Mouse (Mus musculus) embryonic facial prominence, embryonic 11.5 days (tissue): ENCODE data around the gene Atp2b2. TPM values are rescaled to one million over a fixed set of nuclear protein-coding genes. Genes with fewer than 3 reads are reported as not detected.

Experiments
- ATAC-seq: fragments of 200-750 bp; cut with Nextera tagmentation; replicated peaks from 2 replicates; pipeline ENCODE4 v1.8.0; 2017; ENCODE audit warnings: low read depth; ENCODE audit not compliant: insufficient number of reproducible peaks, low FRiP score, low TSS enrichment
- DNase-seq: peaks from one replicate; pipeline ENCODE4 v3.0.0-alpha.2; 2015; ENCODE audit warnings: low spot score
- H3K27ac ChIP-seq: fragments of 300-500 bp; sonication (generic); replicated peaks from 2 replicates; pipeline ENCODE4 v1.5.1; 2014; ENCODE audit warnings: mild to moderate bottlenecking, low read depth, low read length, control low read depth
- H3K27me3 ChIP-seq: fragments of 300-500 bp; sonication (generic); 2 replicates; pipeline ENCODE4 v1.6.1; 2014; ENCODE audit warnings: mild to moderate bottlenecking, low read length, moderate library complexity, mixed read lengths; ENCODE audit not compliant: control insufficient read depth, insufficient read depth
- H3K36me3 ChIP-seq: fragments of 300-500 bp; sonication (generic); replicated peaks from 2 replicates; pipeline ENCODE4 v1.6.1; 2014; ENCODE audit warnings: low read depth, mild to moderate bottlenecking, low read length, moderate library complexity, mixed read lengths; ENCODE audit not compliant: control insufficient read depth, insufficient read depth
- H3K4me1 ChIP-seq: fragments of 300-500 bp; sonication (generic); 2 replicates; pipeline ENCODE4 v1.6.1; 2014; ENCODE audit warnings: low read length, mixed read lengths; ENCODE audit not compliant: control insufficient read depth, insufficient read depth
- H3K4me2 ChIP-seq: fragments of 300-500 bp; sonication (generic); 2 replicates; pipeline ENCODE4 v1.6.1; 2014; ENCODE audit warnings: low read depth, mild to moderate bottlenecking, control low read depth, low read length, moderate library complexity
- H3K4me3 ChIP-seq: fragments of 300-500 bp; sonication (generic); 2 replicates; pipeline ENCODE4 v1.5.1; 2014; ENCODE audit warnings: low read depth, low read length, control low read depth
- H3K9ac ChIP-seq: fragments of 300-500 bp; sonication (generic); replicated peaks from 2 replicates; pipeline ENCODE4 v1.6.1; 2014; ENCODE audit warnings: mild to moderate bottlenecking, control low read depth, low read length
- H3K9me3 ChIP-seq: fragments of 300-500 bp; sonication (generic); replicated peaks from 2 replicates; pipeline ENCODE4 v1.6.1; 2016; ENCODE audit warnings: mild to moderate bottlenecking, low read length, inconsistent platforms, mixed read lengths; ENCODE audit not compliant: control insufficient read depth
- WGBS: fragments of 180-500 bp; shearing (Covaris S2); extraction: QIAGEN DNeasy Blood & Tissue Kit; methylation state at CpG from one replicate; pipeline ENCODE4 v1.1.7; 2014; 5-methylcytosine and 5-hydroxymethylcytosine counted together
- polyA plus RNA-seq: library from polyadenylated mRNA; unstranded; fragments of >200 nt; fragmentation: Nextera tagmentation; extraction: Ambion mirVana; gene quantifications from 2 replicates; pipeline ENCODE4 v1.2.1, GENCODE M21; 2014

The Atp2b2 gene
- polyA plus RNA-seq, 1 experiment from 2014 or later: 0.95 TPM

- DNase-seq: no peak
Observed at GRCm38 (mm10) chr6:114011976-114012375, 30.4 kb downstream of the Atp2b2 start.

GRCm38 (mm10) chr6:114003796-114004195 is 38.6 kb downstream of the Atp2b2 start:
- no peaks in the 10 kb centered on the region for H3K27me3 ChIP-seq
- H3K4me3 ChIP-seq: no peak overlapping the region
- DNase-seq: no peak
- H3K4me2 ChIP-seq: no peak overlapping the region
- no peak for ATAC-seq
- no peaks in the 10 kb centered on the region for H3K9me3 ChIP-seq
- no peaks in the 10 kb centered on the region for H3K4me1 ChIP-seq
- no peak overlapping the region for H3K27ac ChIP-seq
- no peak overlapping the region for H3K9ac ChIP-seq
- 74% methylated on average over 3 of the region's 3 CpGs for WGBS
- no peaks in the 10 kb centered on the region for H3K36me3 ChIP-seq

More at GRCm38 (mm10) chr6:114011976-114012375, 30.4 kb downstream of the Atp2b2 start:
- ATAC-seq: no peak
- Histone ChIP-seq H3K4me2 (no peak overlapping the region), H3K27me3 (no peaks in the 10 kb centered on the region), H3K27ac (no peak overlapping the region), H3K4me3 (no peak overlapping the region), H3K4me1 (no peaks in the 10 kb centered on the region; the same call in 1 of the 2 replicates), H3K9me3 (no peaks in the 10 kb centered on the region), H3K9ac (no peak overlapping the region), H3K36me3 (no peaks in the 10 kb centered on the region)
- WGBS: 76% methylated on average over 6 of the region's 6 CpGs

GRCm38 (mm10) chr6:114000928-114001327 is 41.5 kb downstream of the Atp2b2 start:
- Histone ChIP-seq H3K36me3 (no peaks in the 10 kb centered on the region), H3K27me3 (no peaks in the 10 kb centered on the region), H3K4me2 (no peak overlapping the region), H3K27ac (no peak overlapping the region), H3K9ac (no peak overlapping the region), H3K9me3 (no peaks in the 10 kb centered on the region), H3K4me1 (no peaks in the 10 kb centered on the region), H3K4me3 (no peak overlapping the region)
- WGBS: 75% methylated on average over 6 of the region's 6 CpGs
- ATAC-seq (no peak), DNase-seq (no peak)

GRCm38 (mm10) chr6:114000304-114000703 is 42.1 kb downstream of the Atp2b2 start:
- no peak for DNase-seq
- Histone ChIP-seq H3K4me3 (no peak overlapping the region), H3K27me3 (no peaks in the 10 kb centered on the region), H3K9me3 (no peaks in the 10 kb centered on the region), H3K4me1 (no peaks in the 10 kb centered on the region), H3K27ac (no peak overlapping the region), H3K9ac (no peak overlapping the region), H3K36me3 (no peaks in the 10 kb centered on the region), H3K4me2 (no peak overlapping the region)
- WGBS: 48% methylated on average over 7 of the region's 7 CpGs
- no peak for ATAC-seq

- ATAC-seq (no peak), DNase-seq (no peak)
- Histone ChIP-seq H3K9me3 (no peaks in the 10 kb centered on the region), H3K27me3 (no peaks in the 10 kb centered on the region), H3K4me2 (no peak overlapping the region), H3K36me3 (no peaks in the 10 kb centered on the region), H3K4me1 (no peaks in the 10 kb centered on the region), H3K9ac (no peak overlapping the region), H3K4me3 (no peak overlapping the region), H3K27ac (no peak overlapping the region)
- WGBS: 93% methylated on average over 2 of the region's 2 CpGs
Observed at GRCm38 (mm10) chr6:113998413-113998812, 44.0 kb downstream of the Atp2b2 start.

GRCm38 (mm10) chr6:113994176-113994575 is 48.2 kb downstream of the Atp2b2 start:
- no peaks in the 10 kb centered on the region for H3K27me3 ChIP-seq
- H3K36me3 ChIP-seq: no peaks in the 10 kb centered on the region
- H3K27ac ChIP-seq: no peak overlapping the region
- H3K4me2 ChIP-seq: no peak overlapping the region
- DNase-seq (no peak), ATAC-seq (no peak)
- H3K9me3 ChIP-seq: no peaks in the 10 kb centered on the region
- WGBS: 88% methylated on average over 5 of the region's 5 CpGs
- no peak overlapping the region for H3K4me3 ChIP-seq
- H3K9ac ChIP-seq: no peak overlapping the region
- H3K4me1 ChIP-seq: no peaks in the 10 kb centered on the region

GRCm38 (mm10) chr6:113992101-113992500 is 50.3 kb downstream of the Atp2b2 start:
- Histone ChIP-seq H3K4me2 (no peak overlapping the region), H3K9ac (no peak overlapping the region), H3K27ac (no peak overlapping the region), H3K27me3 (no peaks in the 10 kb centered on the region), H3K9me3 (no peaks in the 10 kb centered on the region), H3K4me1 (no peaks in the 10 kb centered on the region), H3K4me3 (no peak overlapping the region), H3K36me3 (no peaks in the 10 kb centered on the region)
- 57% methylated on average over 2 of the region's 2 CpGs for WGBS
- ATAC-seq (no peak), DNase-seq (no peak)

GRCm38 (mm10) chr6:113991482-113991881 is 50.9 kb downstream of the Atp2b2 start:
- Histone ChIP-seq H3K27me3 (no peaks in the 10 kb centered on the region), H3K9me3 (no peaks in the 10 kb centered on the region), H3K36me3 (no peaks in the 10 kb centered on the region), H3K4me3 (no peak overlapping the region), H3K27ac (no peak overlapping the region), H3K4me2 (no peak overlapping the region), H3K9ac (no peak overlapping the region), H3K4me1 (no peaks in the 10 kb centered on the region)
- 68% methylated on average over 11 of the region's 11 CpGs for WGBS
- no peak for ATAC-seq
- DNase-seq: no peak
